Mouse (Mus musculus) c-Kit-positive CD71-positive TER-119-positive erythroid progenitor cells, embryonic 14.5 days (primary cell): ENCODE measurements around the gene Nkx2-5.
A peak's percentile ranks its signal among the peaks of the same experiment; 100 is the strongest.

Experiments
- DNase-seq: peaks from one replicate; pipeline ENCODE4 v3.0.0-alpha.2; 2013; ENCODE audit warnings: low spot score

Nkx2-5 gene

DNA sequence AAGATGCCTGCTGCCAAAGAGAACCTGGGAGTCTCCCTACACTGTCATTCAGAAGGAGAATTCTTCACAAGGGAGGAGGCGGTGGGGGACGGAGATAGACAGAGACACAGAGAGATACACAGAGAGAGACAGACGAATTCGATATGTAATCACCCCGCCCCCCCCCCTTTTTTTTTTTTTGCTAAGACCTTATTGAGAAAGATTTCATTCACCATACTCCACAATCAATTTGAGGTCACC, at the start of gene Nkx2-5:
Nkx2-5 (minus strand) TSS at position 101 of the 240 bp plus-strand sequence.
- DNase-seq: no peak

DNA sequence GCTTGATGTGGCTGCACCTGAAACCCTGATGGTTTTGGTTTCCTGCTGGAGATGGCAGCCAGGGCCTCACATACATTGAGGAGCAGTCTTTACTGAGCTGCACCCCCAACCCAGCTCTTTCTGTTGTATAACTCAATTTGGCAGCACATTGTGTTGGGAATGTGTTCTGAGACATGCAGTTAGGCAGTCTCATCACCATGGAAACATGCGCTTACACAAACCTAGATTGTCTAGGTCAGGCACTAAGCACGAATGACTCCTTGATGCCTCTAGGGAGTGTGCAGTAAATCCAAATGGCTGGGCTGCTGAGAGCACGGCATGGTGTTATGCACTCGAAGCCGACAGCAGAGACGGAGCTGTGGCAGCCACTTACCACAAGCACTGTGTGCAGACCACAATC, 49.5 kb upstream of the Nkx2-5 start:
- no peak for DNase-seq

GRCm38 (mm10) chr17:26893492-26893891, 48.7 kb upstream of the Nkx2-5 start:
- no peak for DNase-seq

DNA sequence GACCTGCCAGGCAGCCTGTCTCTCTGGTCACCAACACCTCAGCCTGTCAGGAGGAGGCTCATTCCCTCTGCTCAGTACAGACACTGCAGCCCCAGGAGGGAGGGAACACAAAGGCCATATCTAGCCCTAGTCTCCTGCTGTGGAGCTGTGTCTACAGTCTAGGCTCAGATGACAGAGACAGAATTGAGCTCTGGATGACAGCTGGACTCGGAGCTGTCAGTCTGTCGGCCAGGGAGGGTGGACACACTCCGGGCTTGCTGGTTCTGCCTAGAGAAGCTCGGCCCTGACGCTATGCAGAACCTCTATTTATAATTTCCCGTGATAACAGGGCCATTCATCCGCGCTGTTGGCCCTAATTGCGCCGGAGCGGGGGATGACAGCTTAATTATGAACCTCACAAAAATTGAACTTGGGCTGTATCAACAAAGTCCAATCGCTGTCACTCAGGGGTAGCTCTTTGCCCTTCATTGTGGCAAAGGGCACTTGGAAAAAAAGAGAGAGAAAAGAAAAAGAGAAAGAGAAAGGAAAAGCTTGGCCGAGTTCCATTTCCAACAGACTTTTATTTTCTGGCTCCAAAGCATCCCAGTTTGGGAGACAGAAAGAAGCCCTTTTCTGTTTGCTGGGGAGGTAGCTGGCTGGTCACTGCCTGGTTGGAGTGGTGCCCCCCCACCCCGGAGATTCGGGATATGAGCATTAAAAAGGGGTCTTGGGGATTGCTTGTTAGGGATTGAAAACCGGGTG, 48.0 kb upstream of the Nkx2-5 start:
- no peak for DNase-seq

DNA sequence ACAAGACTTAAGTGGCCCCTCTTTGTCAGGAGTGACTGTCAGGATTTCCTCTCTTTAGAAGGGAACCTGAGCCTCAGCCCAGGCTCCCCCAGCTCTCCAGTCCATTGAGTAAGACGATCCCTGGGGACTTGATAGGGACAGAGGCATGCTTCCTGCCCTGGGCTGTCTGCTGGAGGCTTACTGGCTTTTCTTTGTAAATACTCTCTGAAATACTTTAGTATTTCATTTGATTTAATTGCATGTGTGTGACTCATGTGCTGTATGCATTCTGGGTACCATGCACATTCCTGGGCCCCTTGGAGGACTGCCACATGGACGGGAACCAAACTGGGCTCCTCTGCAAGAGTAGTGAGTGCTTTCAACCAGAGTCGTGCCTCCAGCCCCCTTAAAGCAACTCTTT, 43.1 kb upstream of the Nkx2-5 start:
- no peak for DNase-seq

DNA sequence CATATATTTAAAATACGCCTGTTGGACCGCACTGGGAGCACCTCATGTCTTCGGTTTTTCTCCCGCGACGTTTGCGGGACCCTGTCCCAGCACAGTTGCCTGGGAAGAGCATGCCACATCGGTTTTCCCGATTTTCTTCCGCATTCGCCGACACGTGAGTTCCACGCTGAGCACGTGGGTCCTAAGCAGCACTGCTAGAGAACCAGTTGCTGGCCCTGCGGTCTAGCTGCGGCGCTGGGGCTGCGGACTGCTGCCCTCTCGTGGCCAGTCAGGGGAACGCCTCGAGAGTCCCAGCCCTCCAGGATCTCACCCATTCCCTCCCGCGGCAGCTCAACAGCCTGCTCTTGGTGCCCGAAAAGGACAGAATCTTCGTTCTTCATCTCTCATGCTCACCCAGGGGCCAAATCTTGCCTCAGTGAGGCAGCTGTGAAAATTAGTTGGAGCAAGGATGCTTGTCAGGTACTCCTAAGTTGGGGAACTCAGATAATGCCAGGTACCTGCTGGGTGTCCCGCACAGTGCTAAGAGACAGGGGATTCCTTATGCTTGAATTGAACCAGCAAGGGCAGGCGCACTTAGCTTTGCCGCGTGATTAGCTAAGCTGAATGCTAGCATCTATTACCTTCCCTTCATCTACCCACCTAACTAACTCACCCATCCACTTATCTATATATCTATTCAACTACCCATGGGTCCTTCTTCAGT, 41.4 kb upstream of the Nkx2-5 start:
- peak; percentile 78 for DNase-seq

GRCm38 (mm10) chr17:26884995-26885926, 40.5 kb upstream of the Nkx2-5 start:
- DNase-seq: peak; percentile 91

- DNase-seq: no peak
Measured at GRCm38 (mm10) chr17:26883585-26883984, 38.8 kb upstream of the Nkx2-5 start.

DNA sequence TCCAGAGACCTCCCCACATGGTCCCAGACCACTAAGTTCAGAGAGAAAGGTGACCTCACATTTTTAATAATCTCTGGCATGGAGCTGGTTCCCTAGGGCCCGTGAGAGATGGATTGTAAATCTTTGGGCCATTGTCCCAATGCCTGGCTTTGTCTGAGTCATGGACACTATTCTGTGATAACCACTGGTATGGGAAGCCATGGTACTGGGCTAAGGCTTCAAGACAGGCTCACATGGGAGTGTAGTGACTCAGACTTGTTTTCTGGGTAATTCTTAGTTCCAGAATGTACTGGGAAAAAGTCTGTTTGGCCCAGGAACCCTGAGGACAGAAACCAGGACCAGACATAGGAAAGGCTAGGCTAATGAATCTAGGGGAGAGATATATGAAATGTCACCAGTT, 37.9 kb upstream of the Nkx2-5 start:
- no peak for DNase-seq

DNA sequence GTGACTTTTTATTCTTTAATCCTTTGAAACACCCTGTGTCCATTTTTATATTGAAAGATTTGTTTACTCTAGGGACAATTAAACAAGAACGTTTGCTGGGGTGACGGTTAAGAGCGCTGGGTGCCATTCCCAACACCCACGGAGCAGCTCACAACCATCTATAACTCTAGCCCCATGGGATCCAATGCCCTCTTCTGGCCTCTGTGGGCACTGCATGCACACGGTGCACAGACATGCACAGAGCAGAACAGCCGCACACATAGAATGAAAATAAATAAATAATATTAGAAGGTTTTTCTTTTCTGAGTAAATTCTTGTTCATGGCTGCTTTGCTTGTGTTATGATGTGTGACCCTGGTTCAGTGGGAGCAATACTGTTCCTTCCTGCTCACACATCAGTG, 34.4 kb upstream of the Nkx2-5 start:
- DNase-seq: no peak

DNA sequence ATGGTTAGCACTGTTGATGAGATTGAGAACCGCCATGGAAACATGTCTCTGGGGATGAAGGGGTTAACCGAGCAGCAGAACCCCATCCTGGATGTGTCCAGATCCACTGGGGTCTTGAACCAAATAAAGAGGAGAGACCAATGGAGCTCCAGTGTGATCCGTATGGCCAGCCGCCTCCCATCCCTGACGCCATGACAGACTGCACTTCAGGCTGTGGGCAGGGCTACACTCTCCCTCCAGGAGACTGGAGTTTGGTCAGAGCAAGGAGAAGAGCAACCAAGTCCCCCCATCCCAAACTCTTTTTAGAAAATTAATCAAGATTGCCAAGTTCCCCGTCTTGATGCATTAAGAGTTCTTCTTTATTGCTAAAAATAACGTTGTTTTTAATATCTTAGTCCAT, 33.1 kb upstream of the Nkx2-5 start:
- no peak for DNase-seq

- DNase-seq: no peak
Measured at GRCm38 (mm10) chr17:26874542-26874941, 29.7 kb upstream of the Nkx2-5 start.

GRCm38 (mm10) chr17:26873502-26873901, 28.7 kb upstream of the Nkx2-5 start:
- no peak for DNase-seq

DNA sequence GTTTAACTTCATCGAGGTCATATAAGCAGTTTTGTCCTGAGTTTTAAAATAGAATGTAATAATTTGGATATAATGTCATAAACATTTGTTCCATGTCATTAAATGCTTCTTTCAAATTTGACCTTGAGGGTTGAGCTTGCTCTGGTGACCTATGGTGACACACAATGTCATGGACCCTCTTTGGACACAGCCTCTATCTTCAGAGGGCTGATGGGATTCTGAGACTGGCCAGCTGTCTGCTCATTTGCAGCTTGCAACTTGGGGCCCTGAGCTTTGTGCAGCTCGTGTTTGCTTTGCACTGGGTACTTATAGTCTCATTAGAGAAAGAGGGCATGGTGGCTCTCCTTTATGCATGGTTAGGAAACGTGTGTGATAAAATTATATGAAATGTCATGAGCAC, 28.1 kb upstream of the Nkx2-5 start:
- DNase-seq: no peak

GRCm38 (mm10) chr17:26868756-26869155, 23.9 kb upstream of the Nkx2-5 start:
- DNase-seq: no peak

GRCm38 (mm10) chr17:26865156-26865555, 20.3 kb upstream of the Nkx2-5 start:
- DNase-seq: no peak

DNA sequence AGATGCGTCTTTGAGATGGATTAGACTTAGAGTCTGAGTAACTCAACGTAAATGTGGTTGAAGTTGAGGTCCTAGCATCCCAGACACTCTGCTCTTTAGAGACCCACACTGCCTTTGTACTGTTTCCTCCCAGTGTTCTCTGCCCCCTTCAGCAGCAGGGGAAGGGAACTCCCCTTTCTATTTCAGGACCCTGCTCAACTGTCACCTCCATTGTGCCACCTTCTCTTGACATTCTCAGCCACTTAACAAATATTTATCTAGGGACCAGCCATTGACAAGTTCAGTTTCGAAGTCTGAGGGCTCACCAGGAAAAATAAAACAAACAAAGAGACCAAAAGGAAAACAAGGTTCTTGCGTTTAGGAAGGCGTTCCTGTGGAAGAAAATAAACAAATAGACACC, 19.5 kb upstream of the Nkx2-5 start:
- DNase-seq: no peak

DNA sequence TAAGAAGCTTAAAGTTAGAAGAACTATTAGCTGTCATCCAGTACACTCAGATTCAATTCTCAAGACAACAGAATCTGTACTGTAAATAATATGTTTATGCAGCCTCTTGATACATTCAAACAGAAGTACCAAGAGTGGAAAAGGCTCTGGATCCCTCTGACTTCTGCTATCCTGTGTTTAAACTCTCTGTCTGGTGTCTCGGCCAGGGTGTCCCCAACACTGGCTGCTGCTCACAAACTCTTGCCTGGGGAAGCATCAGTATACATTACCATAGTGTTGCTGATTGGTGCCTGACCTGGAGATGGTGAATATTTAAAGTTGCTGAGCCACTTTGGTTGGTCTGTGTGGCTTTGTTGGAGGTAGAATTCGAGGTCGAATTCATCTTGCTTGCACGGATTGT, 17.0 kb upstream of the Nkx2-5 start:
- DNase-seq: no peak

DNA sequence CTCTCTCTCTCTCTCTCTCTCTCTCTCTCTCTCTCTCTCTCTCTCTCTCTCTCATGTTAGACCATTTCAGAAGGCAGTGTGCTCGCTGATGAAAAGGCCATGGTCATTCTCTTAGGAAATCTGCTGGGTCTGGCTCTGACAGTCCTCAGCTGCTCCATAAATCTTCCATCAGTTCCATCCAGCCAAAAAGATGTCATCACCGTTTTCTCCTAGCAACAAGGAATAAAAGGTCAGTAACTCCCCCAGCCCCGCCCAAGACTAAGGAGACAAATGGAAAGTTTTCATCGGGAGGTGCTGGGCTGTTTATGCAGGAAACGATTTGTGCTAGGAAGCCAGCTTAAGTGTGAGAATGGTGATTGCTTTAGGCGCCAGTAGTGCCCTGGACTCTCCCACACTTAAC, 16.6 kb upstream of the Nkx2-5 start:
- no peak for DNase-seq

GRCm38 (mm10) chr17:26860906-26861305, 16.1 kb upstream of the Nkx2-5 start:
- no peak for DNase-seq

DNA sequence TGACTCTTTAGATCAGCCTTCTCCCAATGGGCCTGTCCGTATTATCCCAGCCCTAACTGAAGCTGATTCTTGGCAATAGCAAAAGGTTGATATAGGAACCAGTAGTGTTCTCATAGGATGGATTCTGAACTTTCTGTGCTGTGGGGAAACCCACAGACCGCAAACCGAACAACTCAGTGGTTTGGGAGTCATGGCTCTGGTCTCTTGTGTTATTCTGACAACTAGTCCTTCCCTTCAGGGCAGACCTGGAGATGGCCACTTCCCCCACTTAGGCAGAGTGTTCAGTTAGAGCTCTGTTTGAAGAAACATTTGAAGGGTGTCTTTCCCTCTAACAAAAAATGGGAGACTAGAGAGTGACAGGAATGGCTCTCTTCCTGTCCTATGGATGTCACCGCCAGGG, 7.5 kb upstream of the Nkx2-5 start:
- no peak for DNase-seq

- DNase-seq: no peak
Measured at GRCm38 (mm10) chr17:26851136-26851460, 6.3 kb upstream of the Nkx2-5 start.
